Mouse (Mus musculus) limb, embryonic 14.5 days (tissue): Measurements from ENCODE around the gene Dapk3. TPM values are rescaled to one million over a fixed set of nuclear protein-coding genes. Genes with fewer than 3 reads are reported as not detected.

ENCODE experiments used
- ATAC-seq: fragments of 200-750 bp; cut with Nextera tagmentation; 2 replicates; pipeline ENCODE4 v1.8.0; 2017; ENCODE audit warnings: low read depth, moderate number of reproducible peaks, moderate TSS enrichment; ENCODE audit not compliant: low FRiP score
- DNase-seq: peaks from one replicate; pipeline ENCODE4 v3.0.0-alpha.2; 2015; ENCODE audit warnings: low spot score
- H3K27ac ChIP-seq: fragments of 300-500 bp; sonication (generic); replicated peaks from 2 replicates; pipeline ENCODE4 v1.5.1; 2014; ENCODE audit warnings: low read depth, mild to moderate bottlenecking, low read length, moderate library complexity, mixed read lengths
- H3K27me3 ChIP-seq: fragments of 300-500 bp; sonication (generic); 2 replicates; pipeline ENCODE4 v1.6.1; 2014; ENCODE audit warnings: low read length, mixed read lengths; ENCODE audit not compliant: control insufficient read depth, insufficient read depth
- H3K36me3 ChIP-seq: fragments of 300-500 bp; sonication (generic); 2 replicates; pipeline ENCODE4 v1.6.1; 2014; ENCODE audit warnings: mild to moderate bottlenecking, low read length, moderate library complexity, mixed read lengths; ENCODE audit not compliant: control insufficient read depth, insufficient read depth
- H3K4me1 ChIP-seq: fragments of 300-500 bp; sonication (generic); 2 replicates; pipeline ENCODE4 v1.6.1; 2014; ENCODE audit warnings: antibody characterized with exemption, low read length, mixed read lengths; ENCODE audit not compliant: control insufficient read depth, insufficient read depth
- H3K4me2 ChIP-seq: fragments of 300-500 bp; sonication (generic); replicated peaks from 2 replicates; pipeline ENCODE4 v1.6.1; 2014; ENCODE audit warnings: low read depth, mild to moderate bottlenecking, low read length, moderate library complexity; ENCODE audit not compliant: severe bottlenecking
- H3K4me3 ChIP-seq: fragments of 300-500 bp; sonication (generic); replicated peaks from 2 replicates; pipeline ENCODE4 v1.5.1; 2014; ENCODE audit warnings: low read length
- H3K9ac ChIP-seq: fragments of 300-500 bp; sonication (generic); 2 replicates; pipeline ENCODE4 v1.6.1; 2014; ENCODE audit warnings: mild to moderate bottlenecking, low read depth, low read length, moderate library complexity; ENCODE audit not compliant: severe bottlenecking
- H3K9me3 ChIP-seq: fragments of 300-500 bp; sonication (generic); 2 replicates; pipeline ENCODE4 v1.6.1; 2016; ENCODE audit warnings: low read length; ENCODE audit not compliant: control insufficient read depth
- POLR2A ChIP-seq: fragments of 200-500 bp; IDR thresholded peaks from 2 replicates; pipeline ENCODE4 v1.8.0; 2012; ENCODE audit warnings: inconsistent platforms, mild to moderate bottlenecking, moderate library complexity, borderline replicate concordance; ENCODE audit not compliant: insufficient read depth, insufficient read length; ENCODE audit errors: extremely low read depth
- WGBS: fragments of 180-500 bp; shearing (Covaris S2); extraction: QIAGEN DNeasy Blood & Tissue Kit; methylation state at CpG from one replicate; pipeline ENCODE4 v1.1.7; 2014; 5-methylcytosine and 5-hydroxymethylcytosine counted together
- polyA plus RNA-seq, 2 experiments: library from polyadenylated mRNA; depleted of rRNA in 1 of 2; stranded (reverse) in 1 of 2; unstranded in 1 of 2; fragments of >200 nt; fragmentation: Nextera tagmentation in 1 of 2; extraction: Ambion mirVana in 1 of 2; gene quantifications; 2 replicates each; pipeline versions ENCODE4 v1.2.1 to v1.2.3; 2012 to 2014

The Dapk3 gene
- polyA plus RNA-seq, 2 experiments, result 57.7 to 73.0 TPM

DNA sequence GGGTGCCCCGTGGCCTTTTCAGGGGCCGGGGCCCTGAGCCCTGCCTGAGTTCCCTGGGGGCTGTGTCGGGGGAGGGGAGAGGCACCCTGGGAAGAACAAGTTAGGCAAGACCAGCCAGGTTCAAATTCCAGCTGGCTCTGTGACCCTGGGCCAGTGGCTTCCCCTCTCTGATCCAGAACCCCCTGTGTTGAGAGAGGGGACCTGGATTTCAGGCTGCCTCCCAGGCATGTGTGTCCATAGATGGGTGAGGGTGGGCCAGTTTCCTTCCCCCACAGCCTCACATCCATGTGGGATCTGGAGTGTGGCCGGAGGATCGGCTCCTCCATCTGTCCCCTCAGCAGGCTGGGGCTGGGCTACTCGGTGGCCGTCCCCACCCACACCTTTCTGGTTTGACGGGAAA lies 42.8 kb upstream of the Dapk3 start:
- Histone ChIP-seq H3K4me2 (peak overlapping the region; percentile 90), H3K9me3 (no peaks in the 10 kb centered on the region), H3K27me3 (peaks cover 10% of the 10 kb centered on the region), H3K9ac (no peak overlapping the region), H3K4me3 (peak overlapping the region; percentile 93; the same call in 1 of the 2 replicates), H3K36me3 (peaks cover 19% of the 10 kb centered on the region), H3K27ac (no peak overlapping the region), H3K4me1 (peaks cover 42% of the 10 kb centered on the region)
- no peak for TF ChIP-seq POLR2A
- no peak for ATAC-seq
- no peak for DNase-seq
- WGBS, result 53% methylated on average over 8 of the region's 8 CpGs

DNA sequence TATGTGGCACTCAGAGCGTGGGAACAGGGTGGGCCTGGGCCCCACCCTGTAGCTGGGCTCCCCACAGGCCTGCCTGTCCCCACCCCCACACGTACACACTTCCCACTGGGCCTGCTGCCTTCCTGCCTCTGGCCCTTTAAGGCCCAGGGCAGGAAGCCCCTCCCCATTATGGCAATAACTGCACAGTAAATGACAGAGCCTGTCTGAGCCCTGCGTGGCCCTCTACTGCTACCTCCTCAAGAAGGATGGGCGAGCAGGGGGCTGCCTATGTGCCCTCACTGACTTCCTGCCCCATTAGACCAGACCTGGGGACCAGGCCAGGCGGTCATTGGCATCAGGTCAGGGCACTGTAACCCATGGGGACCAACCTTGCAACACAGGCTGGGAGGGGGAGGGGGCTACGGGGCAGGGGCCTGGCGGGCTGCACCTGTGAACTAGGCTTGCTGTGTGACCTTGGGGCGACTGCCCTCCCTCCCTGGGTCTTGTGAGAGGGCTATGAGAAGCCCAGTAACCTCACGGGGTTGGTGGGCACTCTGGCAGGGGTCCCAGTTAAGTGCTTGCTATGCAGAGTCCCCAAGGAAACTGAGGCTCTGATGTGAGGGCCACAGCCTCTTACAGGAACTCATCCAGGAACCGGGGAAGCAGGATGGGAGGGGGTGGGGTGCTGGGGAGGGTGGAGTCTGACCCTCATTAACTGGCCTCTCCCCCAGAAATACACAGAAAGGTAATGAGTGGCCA lies 41.9 kb upstream of the Dapk3 start:
- DNase-seq (no peak), ATAC-seq (no peak)
- Histone ChIP-seq H3K4me2 (peak overlapping the region; percentile 28), H3K27ac (no peak overlapping the region), H3K36me3 (peaks cover 28% of the 10 kb centered on the region), H3K27me3 (peaks cover under 1% of the 10 kb centered on the region; the same call in 1 of the 2 replicates), H3K4me3 (0 out of 2 replicates have a peak overlapping the region, but pooled peaks have one; percentile 93), H3K9me3 (no peaks in the 10 kb centered on the region), H3K4me1 (peaks cover 33% of the 10 kb centered on the region), H3K9ac (peak overlapping the region; percentile 16; the same call in 1 of the 2 replicates)
- 45% methylated on average over 10 of the region's 10 CpGs for WGBS
- TF ChIP-seq POLR2A, result no peak

DNA sequence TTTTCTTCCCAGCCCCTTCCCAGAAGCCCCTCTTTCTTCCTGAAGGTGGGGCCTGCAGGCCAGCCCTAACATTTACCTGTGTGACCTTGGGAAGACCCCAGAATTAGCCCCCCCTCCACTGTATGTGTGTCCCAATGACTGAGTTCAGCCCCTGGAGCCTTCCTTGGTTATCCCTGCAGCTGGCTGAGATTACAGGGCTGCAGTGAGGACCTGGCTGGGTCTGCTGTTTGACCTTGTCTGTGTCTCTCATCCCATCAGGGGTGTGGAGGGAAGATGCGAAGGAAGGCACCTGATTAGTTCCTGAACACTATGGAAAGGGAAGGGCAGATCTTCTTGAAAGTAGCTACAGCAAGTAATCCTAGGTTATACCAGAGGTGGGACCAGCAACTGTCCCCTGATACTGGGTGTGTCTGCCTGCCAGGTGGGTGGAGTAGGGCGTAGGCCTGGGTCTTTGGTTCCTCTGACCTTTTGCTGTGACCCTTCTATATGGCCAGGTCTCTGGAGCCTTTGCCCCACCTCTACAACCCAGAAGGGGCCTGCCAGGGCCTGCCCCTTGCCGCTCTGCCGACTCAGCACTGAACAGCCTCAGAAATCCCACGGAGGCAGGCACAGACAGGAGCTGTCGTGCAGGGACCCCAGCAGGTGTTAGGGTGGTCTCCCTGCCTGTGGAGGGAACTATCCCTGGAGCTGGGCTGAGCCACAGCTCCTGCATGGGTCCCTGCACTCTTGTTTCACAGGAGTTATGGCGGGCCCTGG lies 41.2 kb upstream of the Dapk3 start:
- no peaks in the 10 kb centered on the region for H3K9me3 ChIP-seq
- H3K4me3 ChIP-seq, result 0 out of 2 replicates have a peak overlapping the region, but pooled peaks have one; percentile 2
- ATAC-seq (no peak), DNase-seq (no peak)
- H3K27me3 ChIP-seq, result no peaks in the 10 kb centered on the region
- H3K27ac ChIP-seq, result no peak overlapping the region
- H3K9ac ChIP-seq, result 0 out of 2 replicates have a peak overlapping the region, but pooled peaks have one; percentile 16
- no peak overlapping the region for H3K4me2 ChIP-seq
- TF ChIP-seq POLR2A, result no peak
- peaks cover 33% of the 10 kb centered on the region for H3K4me1 ChIP-seq
- 84% methylated on average over 7 of the region's 7 CpGs for WGBS
- peaks cover 35% of the 10 kb centered on the region for H3K36me3 ChIP-seq

DNA sequence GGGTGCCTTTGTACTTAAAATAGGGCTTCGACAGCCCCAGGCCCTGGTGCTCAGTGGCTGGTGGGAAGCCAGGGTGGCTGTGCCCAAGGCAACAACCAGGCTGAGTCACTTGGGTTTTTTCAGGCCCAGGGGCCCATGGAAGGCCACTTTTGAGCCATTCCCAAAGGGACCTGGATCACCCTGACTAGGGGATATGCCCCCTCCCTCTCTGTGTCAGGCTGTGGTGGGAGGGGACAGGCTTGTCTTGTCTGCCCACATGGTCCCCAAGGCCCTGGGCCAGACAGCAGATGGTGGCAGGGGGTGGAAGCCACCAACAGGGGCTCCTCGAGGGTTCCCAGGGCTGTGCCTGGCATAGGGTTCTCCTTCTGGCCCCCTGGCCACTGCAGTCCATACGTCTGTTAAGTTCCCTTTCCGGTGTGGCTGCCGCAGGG lies 40.2 kb upstream of the Dapk3 start:
- WGBS, result 63% methylated on average over 5 of the region's 5 CpGs
- H3K4me2 ChIP-seq, result no peak overlapping the region
- no peak overlapping the region for H3K9ac ChIP-seq
- H3K27ac ChIP-seq, result no peak overlapping the region
- no peak overlapping the region for H3K4me3 ChIP-seq
- no peaks in the 10 kb centered on the region for H3K27me3 ChIP-seq
- H3K36me3 ChIP-seq, result peaks cover 44% of the 10 kb centered on the region
- H3K4me1 ChIP-seq, result peaks cover 33% of the 10 kb centered on the region
- H3K9me3 ChIP-seq, result no peaks in the 10 kb centered on the region
- DNase-seq, result no peak
- ATAC-seq, result no peak
- TF ChIP-seq POLR2A, result no peak

DNA sequence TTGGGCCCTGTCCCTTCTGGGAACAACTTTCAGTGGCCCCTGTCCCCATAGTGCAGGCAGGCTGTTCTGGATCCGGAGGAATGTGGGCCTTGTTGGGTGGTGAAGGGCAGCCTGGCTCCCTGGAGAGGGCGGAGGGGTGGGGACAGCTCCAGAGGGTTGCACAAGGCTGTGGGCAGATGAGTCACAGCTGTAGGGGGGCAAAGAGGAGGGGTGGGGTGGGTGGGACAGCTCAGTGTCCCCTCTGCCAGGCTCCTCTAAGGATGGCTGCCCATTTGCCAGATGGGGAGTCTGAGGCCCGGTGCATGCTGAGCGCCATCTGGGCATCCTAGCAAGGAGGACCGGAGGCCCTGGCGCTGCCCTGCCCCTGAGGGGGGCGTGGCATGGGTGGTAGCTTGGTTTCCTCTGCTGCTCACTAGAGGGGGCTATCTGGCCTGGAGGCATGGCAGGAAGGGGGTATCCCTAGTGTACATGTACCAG lies 39.6 kb upstream of the Dapk3 start:
- Histone ChIP-seq H3K4me2 (no peak overlapping the region), H3K4me1 (peaks cover 33% of the 10 kb centered on the region), H3K27me3 (no peaks in the 10 kb centered on the region), H3K27ac (no peak overlapping the region), H3K4me3 (no peak overlapping the region), H3K9me3 (no peaks in the 10 kb centered on the region), H3K36me3 (peaks cover 51% of the 10 kb centered on the region), H3K9ac (no peak overlapping the region)
- TF ChIP-seq POLR2A, result no peak
- DNase-seq (no peak), ATAC-seq (no peak)
- WGBS, result 88% methylated on average over 7 of the region's 7 CpGs
